Mouse (Mus musculus): ENCODE results near the gene Mterf2. TPM values are rescaled to one million over a fixed set of nuclear protein-coding genes. Genes with fewer than 3 reads are reported as not detected.

Gene Mterf2
- total RNA-seq (2021) (10 to 100 TPM in 1 of 2 experiments, 1 to 10 TPM in 1; 4.7 to 11.6 TPM), polyA plus RNA-seq (2012; rRNA removed) (0.25 and 0.58 TPM in 2 replicates)
- long read RNA-seq, transcript Mterf2-201 (3 exons, 1,567 nt): major isoform, 7 of 14 reads
- long read RNA-seq, partial matches to known transcripts: 0 of 14 reads
- long read RNA-seq, other reads (novel, unspliced or antisense): 2 of 14 reads

- peak; percentile 94 for DNase-seq
These were observed at the start of gene Mterf2 for GRCm38 (mm10) chr10:85127395-85128287. Mterf2 (minus strand) TSS chr10:85128027.

GRCm38 (mm10) chr10:85176640-85177039, 48.8 kb upstream of the Mterf2 start:
- DNase-seq: no peak

- DNase-seq: no peak
These were observed 37.5 kb upstream of the Mterf2 start for GRCm38 (mm10) chr10:85165306-85165705.

GRCm38 (mm10) chr10:85164791-85165190, 37.0 kb upstream of the Mterf2 start:
- no peak for DNase-seq

- peak; percentile 24 for DNase-seq
These were observed 34.0 kb upstream of the Mterf2 start for GRCm38 (mm10) chr10:85161745-85162351.

- no peak for DNase-seq
These were observed 32.3 kb upstream of the Mterf2 start for GRCm38 (mm10) chr10:85159989-85160619.

GRCm38 (mm10) chr10:85157451-85157850, 29.6 kb upstream of the Mterf2 start:
- DNase-seq: no peak

GRCm38 (mm10) chr10:85154195-85154594, 26.4 kb upstream of the Mterf2 start:
- DNase-seq: peak; percentile 67

GRCm38 (mm10) chr10:85149226-85149625, 21.4 kb upstream of the Mterf2 start:
- DNase-seq: no peak

GRCm38 (mm10) chr10:85146282-85146681, 18.5 kb upstream of the Mterf2 start:
- no peak for DNase-seq

- DNase-seq: no peak
These were observed 13.6 kb upstream of the Mterf2 start for GRCm38 (mm10) chr10:85141465-85141864.

GRCm38 (mm10) chr10:85136573-85136972, 8.7 kb upstream of the Mterf2 start:
- DNase-seq: no peak

- DNase-seq: peak; percentile 8
These were observed 626 bp upstream of the Mterf2 start for GRCm38 (mm10) chr10:85128453-85128852.

- no peak for DNase-seq
These were observed 2.6 kb downstream of the Mterf2 start for GRCm38 (mm10) chr10:85125184-85125583.

GRCm38 (mm10) chr10:85114409-85114808, 13.4 kb downstream of the Mterf2 start:
- DNase-seq: no peak

GRCm38 (mm10) chr10:85103085-85103885, 24.5 kb downstream of the Mterf2 start:
- DNase-seq: peak; percentile 47

- DNase-seq: peak; percentile 89
These were observed 25.4 kb downstream of the Mterf2 start, which contains the start of the genes Fhl4 and Tmem263 for GRCm38 (mm10) chr10:85102247-85103084. Fhl4 (minus strand) TSS chr10:85102495. Tmem263 (plus strand) TSS chr10:85102627.

- DNase-seq: no peak
These were observed 26.0 kb downstream of the Mterf2 start for GRCm38 (mm10) chr10:85101841-85102240.

- DNase-seq: no peak
These were observed 56.1 kb downstream of the Mterf2 start for GRCm38 (mm10) chr10:85071605-85072152.
